ENCODE assay signal across 10 mouse cellular contexts in genomic region chr3:100463160-100463958, GRCm38 (mm10). TPM values are rescaled to one million over a fixed set of nuclear protein-coding genes. Genes with fewer than 3 reads are reported as not detected.
DNase-seq lines count a peak whose midpoint lies in the region; ATAC-seq lines count a peak whose summit lies in the region.
"Had no signal": no experiment of that assay in that cellular context is flagged by ENCODE, and none has a peak within 500 bp of the region (broad histone marks: within the 10 kb centered on the region; RNA-seq: fewer than 3 reads in every experiment).

No protein-coding gene starts in this region.

- H3K9me3 ChIP-seq in heart, embryonic 16.5 days (replicated peaks; ENCODE audit: control insufficient read depth, low read length) = no peaks in the 10 kb centered on the region
- H3K9me3 ChIP-seq in midbrain, embryonic 14.5 days (ENCODE audit: control insufficient read depth, low read length) = no peaks in the 10 kb centered on the region
- H3K9me3 ChIP-seq: limb, embryonic 15.5 days had no signal

- no peak for DNase-seq in heart, postnatal 14 days
- DNase-seq in embryo, embryonic 9.5 days (ENCODE audit: extremely low spot score) = peak; percentile 25
- DNase-seq in gonadal fat pad, adult 2 months (ENCODE audit: low read depth) = peak; percentile 33
- peak; percentile 61 for DNase-seq in midbrain, embryonic 14.5 days
- no peak for DNase-seq in ovary, postnatal 10 days (ENCODE audit: low spot score)
- DNase-seq in adrenal gland, adult 2 months = no peak
- no peak for DNase-seq in thymus, postnatal 10 days (ENCODE audit: low spot score in 2 of 2)

- no peak overlapping the region for H3K4me3 ChIP-seq in heart, embryonic 16.5 days (ENCODE audit: low read length)
- H3K4me3 ChIP-seq in midbrain, embryonic 14.5 days (replicated peaks; ENCODE audit: low read depth, low read length) = no peak overlapping the region
- H3K4me3 ChIP-seq: limb, embryonic 15.5 days had no signal

- no peak overlapping the region for H3K27ac ChIP-seq in heart, embryonic 16.5 days (ENCODE audit: low read length)
- peak overlapping the region; percentile 52; the same call in 1 of the 2 replicates for H3K27ac ChIP-seq in midbrain, embryonic 14.5 days (replicated peaks; ENCODE audit: low read depth, low read length)
- H3K27ac ChIP-seq: limb, embryonic 15.5 days had no signal

- no peak overlapping the region for H3K9ac ChIP-seq in heart, embryonic 16.5 days (ENCODE audit: low read length)
- no peak overlapping the region for H3K9ac ChIP-seq in midbrain, embryonic 14.5 days (replicated peaks; ENCODE audit: low read length)
- H3K9ac ChIP-seq: limb, embryonic 15.5 days had no signal

- H3K27me3 ChIP-seq in heart, embryonic 16.5 days (ENCODE audit: control insufficient read depth, insufficient read depth, low read length) = no peaks in the 10 kb centered on the region
- no peaks in the 10 kb centered on the region for H3K27me3 ChIP-seq in midbrain, embryonic 14.5 days (ENCODE audit: control insufficient read depth, insufficient read depth, low read length)
- H3K27me3 ChIP-seq: limb, embryonic 15.5 days had no signal

- peaks cover 14% of the 10 kb centered on the region for H3K4me1 ChIP-seq in heart, embryonic 16.5 days (ENCODE audit: control insufficient read depth, insufficient read depth, low read length)
- H3K4me1 ChIP-seq in midbrain, embryonic 14.5 days (ENCODE audit: control insufficient read depth, insufficient read depth, low read length) = peaks cover 15% of the 10 kb centered on the region; the same call in 1 of the 2 replicates

- 21% methylated on average over 12 of the region's 12 CpGs for WGBS in heart, embryonic 16.5 days
- 21% methylated on average over 12 of the region's 12 CpGs for WGBS in midbrain, embryonic 14.5 days

- peak overlapping the region; percentile 38 for H3K4me2 ChIP-seq in heart, embryonic 16.5 days (ENCODE audit: low read depth, low read length)
- H3K4me2 ChIP-seq in midbrain, embryonic 14.5 days (ENCODE audit: low read length) = 0 out of 2 replicates have a peak overlapping the region, but pooled peaks have one; percentile 15
- H3K4me2 ChIP-seq: limb, embryonic 15.5 days had no signal

- H3K36me3 ChIP-seq in heart, embryonic 16.5 days (ENCODE audit: control insufficient read depth, insufficient read depth) = no peaks in the 10 kb centered on the region
- no peaks in the 10 kb centered on the region for H3K36me3 ChIP-seq in midbrain, embryonic 14.5 days (ENCODE audit: control insufficient read depth, insufficient read depth, low read length)
- H3K36me3 ChIP-seq: limb, embryonic 15.5 days had no signal

- peak; percentile 72 for ATAC-seq in heart, embryonic 16.5 days (replicated peaks; ENCODE audit: extremely low read depth, insufficient read depth, low FRiP score)
- peak; percentile 29; the same call in 1 of the 2 replicates for ATAC-seq in midbrain, embryonic 14.5 days (ENCODE audit: low FRiP score, low TSS enrichment)
- ATAC-seq: inflammation-experienced regulatory T-cells, adult 6 months had no signal

- intact Hi-C loops in heart, postnatal 14 days (cut with DNase I) = no loop called here

RNA-seq across cellular contexts. Expression of gene Tent5c, which starts 25.8 kb away (rescaled TPM):
- 21.5 and 22.6 TPM in 2 replicates for polyA plus RNA-seq in heart, embryonic 16.5 days (2015; fragmentation: Nextera tagmentation; extraction: Ambion mirVana)
- total RNA-seq in heart, postnatal 14 days (2021) = 100 to 1,000 TPM in 1 of 2 experiments, 10 to 100 TPM in 1; 87.7 to 105 TPM
- polyA plus RNA-seq in gonadal fat pad, adult 2 months (2012; rRNA removed) = 8.3 and 11.6 TPM in 2 replicates
- 0.98 and 3.2 TPM in 2 replicates for polyA plus RNA-seq in midbrain, embryonic 14.5 days (2014; fragmentation: Nextera tagmentation; extraction: Ambion mirVana)
- total RNA-seq in adrenal gland, adult 2 months (2021) = 1 to 10 TPM; 6.0 to 6.8 TPM
- polyA plus RNA-seq in adrenal gland, adult 2 months (2012; rRNA removed) = 0.55 and 0.73 TPM in 2 replicates

Comparison
In these comparisons a context has a peak if more than half of its experiments do, and no peak if none do; other contexts are left out.
1. DNase-seq: peak in embryo, embryonic 9.5 days (single experiment), gonadal fat pad, adult 2 months (single experiment) and midbrain, embryonic 14.5 days (single experiment); none in heart, postnatal 14 days (0 of 2), ovary, postnatal 10 days (single experiment), adrenal gland, adult 2 months (single experiment) and thymus, postnatal 10 days (0 of 2).